Mouse (Mus musculus): ENCODE data around the gene Tmub1.
"Not testable (repeated sequence)": the region's sequence is repeated elsewhere in the genome, so short reads cannot be mapped to it uniquely, and the experiment has no call there.

Tmub1 gene

DNA sequence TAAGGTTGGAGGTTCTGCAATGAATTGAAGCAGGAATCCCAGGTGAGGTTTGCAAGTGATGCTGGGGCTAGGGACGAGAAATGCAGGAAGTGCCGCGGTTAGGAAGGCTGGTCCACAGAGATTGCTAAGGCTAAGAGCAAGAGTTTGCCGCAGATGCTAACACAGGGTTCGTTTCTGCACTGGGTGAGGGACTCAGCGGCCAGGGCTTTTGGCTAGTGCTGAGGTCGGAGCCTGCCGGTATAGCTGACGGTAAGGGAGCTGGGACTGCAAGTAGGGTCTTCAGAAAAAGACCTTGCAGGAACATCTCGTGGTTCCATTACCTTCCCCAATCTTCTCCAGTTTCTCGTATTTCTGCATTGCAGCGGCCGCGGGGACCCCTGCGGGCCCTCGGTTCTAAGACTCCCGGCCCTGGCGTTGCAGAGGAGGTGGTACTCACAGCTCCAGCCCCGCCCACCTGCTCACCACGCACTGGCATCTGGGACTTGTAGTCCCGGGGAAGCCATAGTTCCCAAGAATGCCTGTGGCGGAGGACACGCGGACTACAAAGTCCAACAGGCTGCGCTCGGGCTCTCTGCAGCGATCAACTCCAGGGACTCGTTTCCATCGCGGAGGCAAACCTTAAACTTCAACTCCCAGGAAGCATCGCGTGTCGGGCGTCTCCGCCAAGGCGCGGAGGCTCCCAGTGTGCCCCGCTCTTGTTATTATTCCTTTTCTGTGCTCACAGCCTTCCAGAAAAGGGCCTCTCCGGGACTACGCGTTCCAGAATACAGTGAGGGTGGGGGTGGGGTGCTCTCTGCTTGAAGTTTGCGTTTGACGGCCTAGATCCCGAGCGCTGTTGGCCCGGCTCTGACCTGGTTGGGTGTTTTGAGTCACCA, 24.3 kb downstream of the Tmub1 start, which contains the start of the genes Cdk5 and Slc4a2:
Gene Cdk5, minus strand, starts transcription at position 402 of the 875 bp plus-strand sequence.
Gene Slc4a2, plus strand, starts transcription at position 709 of the 875 bp plus-strand sequence.
- peak; percentile 99 for DNase-seq

DNA sequence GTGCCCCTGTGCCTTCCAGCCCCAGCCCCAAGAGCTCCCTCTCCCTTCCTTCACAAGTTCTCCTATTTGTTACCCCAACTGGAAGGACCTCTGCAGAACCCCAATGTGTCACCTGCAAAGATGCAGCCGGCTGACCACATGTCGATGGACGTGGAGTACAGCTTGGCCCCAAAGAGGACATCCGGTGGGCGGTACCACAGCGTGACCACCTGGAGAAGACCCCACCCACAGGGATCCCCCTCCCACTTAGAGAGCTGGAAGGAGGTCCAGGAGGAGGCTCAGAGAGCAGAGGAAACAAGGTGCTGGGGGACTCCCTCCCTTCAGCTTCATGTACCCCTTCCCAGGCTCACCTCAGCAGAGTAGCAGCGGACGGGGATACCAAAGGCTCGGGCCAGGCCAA, 27.3 kb downstream of the Tmub1 start:
- DNase-seq = no peak

DNA sequence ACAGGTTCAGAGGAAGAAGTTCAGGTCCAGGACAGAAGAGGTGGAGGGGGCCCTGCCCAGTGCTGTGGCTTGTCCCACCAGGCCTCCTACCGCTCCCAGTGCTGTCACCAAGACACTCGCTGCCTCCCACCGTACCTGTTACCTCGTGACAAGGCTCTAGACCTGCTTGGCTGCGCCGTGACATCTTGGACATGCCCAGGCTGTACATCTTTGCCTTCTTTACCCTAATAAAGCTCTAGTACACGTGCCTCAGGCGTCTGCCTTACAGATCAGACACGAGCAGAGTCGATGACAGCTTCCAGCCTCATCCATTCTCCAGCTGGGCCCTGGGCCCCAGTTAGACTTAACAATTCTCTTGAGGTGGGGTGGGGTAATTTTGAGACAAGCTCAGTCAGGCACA, 30.1 kb downstream of the Tmub1 start:
- no peak for DNase-seq

DNA sequence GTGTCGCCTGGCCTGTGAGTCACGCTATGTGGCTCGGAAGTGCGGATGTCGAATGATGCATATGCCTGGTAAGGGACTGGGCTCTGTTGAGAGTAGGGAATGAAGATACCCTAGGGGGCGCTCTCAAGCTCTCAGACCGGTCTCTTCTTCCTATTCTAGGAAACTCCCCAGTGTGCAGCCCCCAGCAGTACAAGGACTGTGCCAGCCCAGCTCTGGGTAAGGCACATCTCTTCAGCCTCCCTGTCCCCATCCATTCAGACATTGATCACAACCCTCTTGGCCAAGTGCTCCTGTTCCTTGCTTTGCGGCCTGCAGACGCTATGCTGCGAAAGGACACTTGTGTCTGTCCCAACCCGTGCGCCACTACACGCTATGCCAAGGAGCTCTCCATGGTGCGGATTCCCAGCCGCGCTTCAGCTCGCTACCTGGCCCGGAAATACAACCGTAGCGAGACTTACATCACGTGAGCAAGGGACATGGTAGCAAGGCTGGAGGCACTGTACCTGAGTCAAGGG, 31.4 kb downstream of the Tmub1 start:
- DNase-seq = peak; percentile 56 to 67

DNA sequence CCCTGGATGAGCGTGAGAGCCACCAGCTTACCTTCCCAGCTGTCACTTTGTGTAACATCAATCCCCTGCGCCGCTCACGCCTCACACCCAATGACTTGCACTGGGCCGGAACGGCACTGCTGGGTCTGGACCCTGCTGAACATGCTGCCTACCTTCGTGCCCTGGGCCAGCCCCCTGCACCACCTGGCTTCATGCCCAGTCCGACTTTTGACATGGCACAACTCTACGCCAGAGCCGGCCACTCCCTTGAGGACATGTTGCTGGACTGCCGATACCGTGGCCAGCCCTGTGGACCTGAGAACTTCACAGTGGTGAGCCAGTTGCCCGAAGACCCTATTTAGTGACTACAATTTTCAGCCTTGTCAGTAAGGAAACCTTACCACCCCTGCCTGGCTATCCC, 33.7 kb downstream of the Tmub1 start:
- DNase-seq = no peak

DNA sequence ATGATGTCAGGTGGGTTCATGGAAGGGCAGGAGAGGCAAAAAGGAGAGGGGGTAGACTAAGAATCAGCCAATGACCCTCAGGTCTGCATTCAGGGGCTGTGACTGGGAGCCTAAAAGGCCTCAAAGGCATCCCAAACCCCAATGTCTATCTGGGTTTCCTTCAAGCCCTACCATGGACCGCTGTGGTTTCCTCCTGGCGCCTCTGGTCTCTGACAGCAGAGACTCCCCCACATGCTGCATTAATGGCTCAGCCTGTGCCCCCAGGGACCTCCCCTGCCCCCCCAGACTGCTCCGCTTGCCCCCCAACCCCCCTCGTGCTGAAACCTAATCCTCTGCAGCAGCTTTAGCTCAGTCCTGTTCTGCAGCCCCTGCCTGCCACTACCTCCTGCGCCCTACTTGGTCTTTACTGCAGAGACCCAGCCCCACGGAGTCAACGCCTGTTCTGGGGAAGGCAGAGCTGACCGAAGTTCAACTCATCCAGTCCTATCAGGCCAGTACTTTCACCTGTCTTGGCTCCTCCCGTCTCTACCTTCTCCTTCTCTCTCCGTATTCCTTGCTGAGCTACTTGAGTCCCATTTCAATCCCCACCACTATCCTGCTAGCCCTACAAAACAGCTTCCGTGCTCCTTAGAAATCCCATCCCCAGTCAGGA, 34.5 kb downstream of the Tmub1 start, which contains the start of gene Asic3:
Gene Asic3, plus strand, starts transcription at position 351 of the 652 bp plus-strand sequence.
- no peak for DNase-seq

DNA sequence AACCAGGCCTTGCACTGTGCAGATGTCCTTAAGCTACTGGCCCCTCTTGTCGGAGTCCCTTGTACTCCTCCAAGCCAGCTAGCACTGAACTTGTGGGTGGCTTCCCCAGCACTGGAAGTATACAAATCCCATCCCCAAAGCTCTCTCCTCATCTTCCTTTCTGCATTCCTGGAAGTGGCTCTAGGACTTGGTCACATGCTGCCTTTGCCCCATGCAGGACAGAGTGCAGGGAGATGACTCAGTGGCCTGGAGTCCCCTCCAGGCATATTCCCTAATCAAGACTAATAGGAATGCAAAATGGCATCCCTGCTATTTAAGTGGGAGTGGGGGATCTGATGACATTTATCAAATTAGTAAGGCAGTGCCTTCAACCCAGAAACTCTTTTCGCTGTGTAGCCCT, 35.6 kb downstream of the Tmub1 start:
- no peak for DNase-seq

DNA sequence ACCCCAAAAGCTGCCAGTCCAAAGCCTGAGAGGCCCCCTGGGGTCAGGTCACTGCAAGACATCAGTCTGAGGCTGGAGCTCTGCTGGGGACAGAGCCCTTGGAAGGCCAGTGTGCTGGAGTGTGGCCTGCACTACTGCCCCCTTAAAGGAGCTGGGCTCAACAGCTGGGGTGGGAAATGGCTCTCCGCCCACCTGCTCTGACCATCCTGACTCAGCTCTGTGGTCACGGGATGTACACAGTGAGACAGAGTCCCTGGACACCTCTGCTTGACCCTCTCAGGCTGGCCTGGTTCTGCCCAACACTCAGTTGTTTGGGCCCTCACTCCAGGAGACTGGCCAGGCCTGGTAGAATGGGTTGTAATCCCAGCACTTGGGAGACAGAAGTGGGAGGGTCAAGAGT, 38.2 kb downstream of the Tmub1 start:
- DNase-seq = no peak

DNA sequence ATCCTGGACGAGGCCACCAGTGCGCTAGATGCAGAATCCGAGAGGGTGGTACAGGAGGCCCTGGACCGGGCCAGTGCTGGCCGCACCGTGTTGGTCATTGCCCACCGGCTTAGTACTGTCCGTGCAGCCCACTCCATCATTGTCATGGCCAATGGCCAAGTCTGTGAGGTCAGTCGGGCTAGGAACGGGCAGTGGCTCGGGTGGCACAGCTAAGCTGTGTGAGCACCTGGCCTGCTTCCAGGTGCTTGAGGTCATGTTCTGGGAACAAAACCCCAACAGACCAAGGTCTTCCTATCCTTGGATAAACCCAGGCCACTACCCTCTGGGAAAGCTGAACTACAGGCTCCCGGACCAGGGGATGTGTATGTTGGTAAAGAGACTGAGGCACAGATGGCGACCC, 39.0 kb downstream of the Tmub1 start:
- DNase-seq = no peak

DNA sequence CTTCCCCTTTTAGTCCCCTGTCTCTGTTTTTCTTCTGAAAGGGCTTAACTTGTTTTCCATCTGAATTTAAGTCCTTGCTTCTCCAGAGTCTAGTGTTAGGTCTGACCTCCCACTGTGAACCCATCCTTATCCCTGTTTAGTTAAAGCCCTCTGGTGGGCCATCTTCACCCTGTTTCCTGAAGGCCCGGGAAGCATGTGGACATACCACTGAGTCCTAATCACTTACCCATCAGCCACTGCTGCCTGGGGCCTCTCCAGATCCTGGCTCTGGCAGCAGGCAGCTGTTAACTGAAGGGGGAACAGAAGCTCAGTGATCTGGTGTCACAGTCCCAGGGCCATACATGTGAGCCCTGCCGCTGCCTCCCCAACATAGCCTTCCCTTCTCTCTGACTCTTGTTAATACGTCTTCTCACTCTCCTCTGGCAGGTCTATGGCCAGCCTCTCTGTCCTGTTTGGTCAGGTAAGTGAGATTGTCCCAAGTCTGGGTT, 42.2 kb downstream of the Tmub1 start:
- DNase-seq = no peak

DNA sequence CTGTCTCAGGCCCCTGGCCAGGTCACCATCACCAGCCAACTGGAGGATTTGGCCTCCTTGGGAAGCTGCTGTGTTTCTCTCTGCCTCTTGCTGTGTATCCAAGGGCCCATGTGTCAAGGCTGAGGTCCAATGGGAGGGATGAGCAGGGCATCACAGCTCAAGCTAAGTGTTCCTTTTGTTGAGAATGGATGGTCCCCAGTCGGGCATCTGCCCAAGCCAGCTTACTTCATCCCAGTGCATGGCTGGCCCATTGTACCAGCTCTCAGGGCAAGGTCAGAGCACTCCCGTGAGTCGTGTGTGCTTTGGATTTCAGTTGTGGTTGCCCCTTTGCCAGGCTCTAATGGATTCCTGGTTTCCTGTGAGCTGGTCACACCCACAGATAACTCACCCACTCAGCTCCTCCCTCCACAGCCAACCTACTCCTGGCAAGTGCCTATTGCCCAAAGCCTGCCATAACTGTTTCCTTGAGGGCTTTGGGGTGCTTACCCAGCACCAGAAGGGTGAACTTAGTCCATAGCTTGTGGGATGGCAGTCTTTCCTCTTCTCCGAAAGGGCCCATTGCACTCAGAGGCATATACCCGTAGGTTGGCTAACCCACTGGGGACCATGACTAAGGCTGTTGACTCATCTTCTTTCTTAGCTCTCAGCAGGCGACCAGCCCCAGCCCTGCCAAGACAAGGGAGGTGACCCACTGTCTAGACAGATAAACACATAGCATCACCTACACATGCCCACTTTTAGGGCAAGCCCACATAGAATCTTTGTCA, 42.9 kb downstream of the Tmub1 start:
- DNase-seq = no peak

DNA sequence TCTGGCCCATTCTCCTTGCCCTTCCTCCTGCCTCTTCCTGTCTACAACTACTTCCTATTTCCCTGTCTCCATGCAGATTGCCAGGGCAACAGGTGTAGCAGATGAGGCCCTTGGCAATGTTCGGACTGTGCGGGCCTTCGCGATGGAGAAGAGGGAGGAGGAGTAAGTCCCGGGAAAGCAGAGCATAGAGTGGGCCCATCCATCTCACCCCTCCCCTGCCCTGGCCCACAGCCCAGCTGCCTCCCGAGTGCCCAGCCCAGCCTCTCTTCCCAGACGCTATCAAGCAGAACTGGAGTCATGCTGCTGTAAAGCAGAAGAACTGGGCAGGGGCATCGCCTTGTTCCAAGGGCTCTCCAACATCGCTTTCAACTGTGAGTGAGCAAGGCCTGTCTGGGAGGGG, 45.7 kb downstream of the Tmub1 start:
- DNase-seq = no peak

DNA sequence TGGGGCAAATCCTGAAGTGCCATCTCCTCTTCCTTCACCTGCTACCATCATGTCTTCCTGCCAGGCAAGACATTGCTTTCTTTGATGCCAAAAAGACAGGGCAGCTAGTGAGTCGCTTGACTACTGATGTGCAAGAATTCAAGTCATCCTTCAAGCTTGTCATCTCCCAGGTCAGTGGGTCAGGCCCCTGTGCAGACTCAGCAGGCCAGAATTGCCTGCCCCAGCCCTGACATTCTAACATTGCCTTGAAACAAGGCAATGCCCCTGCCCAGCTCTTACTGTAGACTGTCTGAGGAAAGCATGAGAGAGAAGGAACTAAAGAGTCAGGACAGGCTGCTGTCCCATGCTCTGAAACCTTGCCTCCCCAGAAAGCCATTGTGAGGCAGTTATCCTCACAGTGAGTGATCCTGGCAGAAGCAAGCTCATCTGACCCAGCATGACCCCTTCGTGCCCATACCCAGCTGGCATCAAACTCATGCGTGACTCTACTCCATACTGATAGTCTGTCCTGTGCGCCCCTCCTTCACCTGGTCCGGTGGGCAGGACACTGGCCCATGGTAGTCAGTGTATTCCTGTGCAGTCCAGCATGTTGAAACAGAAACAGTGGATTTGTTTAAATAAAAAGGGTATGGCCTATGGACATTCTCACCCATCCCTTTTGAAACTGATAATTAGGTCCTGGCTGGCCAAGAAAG, 46.6 kb downstream of the Tmub1 start:
- DNase-seq = no peak

DNA sequence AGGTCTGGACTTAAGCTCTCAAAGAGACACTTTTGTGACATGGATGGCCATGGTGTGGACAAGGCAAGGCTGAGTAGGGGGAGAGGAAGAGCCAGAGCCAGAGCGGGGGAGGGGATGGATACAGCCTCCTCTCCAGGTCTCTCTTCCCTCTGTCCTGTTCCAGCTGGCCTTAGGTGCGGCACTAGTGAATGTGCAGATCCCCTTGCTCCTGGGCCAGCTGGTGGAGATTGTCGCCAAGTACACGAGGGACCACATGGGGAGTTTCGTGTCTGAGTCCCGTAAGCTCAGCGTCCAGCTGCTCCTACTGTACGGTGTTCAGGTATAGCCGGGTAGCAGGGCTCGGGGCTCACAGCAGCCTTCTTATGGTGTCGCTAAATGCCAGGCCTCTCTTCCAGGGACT, 47.3 kb downstream of the Tmub1 start:
- no peak for DNase-seq

DNA sequence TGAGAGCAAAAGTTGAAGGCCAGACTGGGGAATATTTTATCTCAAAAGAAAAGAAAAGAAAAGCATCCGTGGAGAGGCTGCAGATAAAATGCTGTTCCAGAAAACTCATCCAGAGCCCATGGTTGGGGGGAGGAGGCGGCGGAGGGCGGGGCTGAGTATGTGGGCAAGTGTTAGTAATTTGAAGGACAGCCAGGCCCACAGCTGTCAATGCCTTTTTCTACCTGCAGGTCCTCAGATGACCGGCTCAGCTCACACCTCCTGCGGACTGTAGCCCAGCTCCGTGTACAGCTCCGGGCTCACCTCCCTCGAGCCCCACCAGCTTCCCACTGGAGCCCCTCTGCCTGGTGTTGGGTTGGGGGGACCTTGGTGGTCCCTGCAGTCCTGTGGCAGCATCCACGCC, 48.0 kb downstream of the Tmub1 start:
- no peak for DNase-seq

DNA sequence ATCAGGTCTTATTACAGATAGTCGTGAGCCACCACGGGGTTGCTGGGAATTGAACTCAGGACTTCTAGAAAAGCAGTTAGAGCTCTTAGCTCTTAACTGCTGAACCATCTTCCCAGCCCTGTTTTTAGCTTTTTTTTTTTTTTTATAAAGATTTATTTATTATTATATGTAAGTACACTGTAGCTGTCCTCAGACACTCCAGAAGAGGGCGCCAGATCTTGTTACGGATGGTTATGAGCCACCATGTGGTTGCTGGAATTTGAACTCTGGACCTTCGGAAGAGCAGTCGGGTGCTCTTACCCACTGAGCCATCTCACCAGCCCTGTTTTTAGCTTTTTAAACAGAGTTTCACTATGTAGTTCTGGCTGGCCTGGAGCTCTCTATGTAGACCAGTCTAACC, 51.4 kb downstream of the Tmub1 start:
- DNase-seq = not testable (repeated sequence)

Data from lung, adult 18-20 months (tissue).